In genomic region chr11:119935457-119935856, GRCm38 (mm10) we compare ENCODE assay signal across 8 mouse cellular contexts. TPM values are rescaled to one million over a fixed set of nuclear protein-coding genes. Genes with fewer than 3 reads are reported as not detected.
DNase-seq lines count a peak whose midpoint lies in the region; ATAC-seq lines count a peak whose summit lies in the region.

No protein-coding gene starts in this region.

- H3K4me3 ChIP-seq in kidney, embryonic 16.5 days (ENCODE audit: low read length), result no peak overlapping the region

- no peak for ATAC-seq in kidney, embryonic 16.5 days (ENCODE audit: low FRiP score, low TSS enrichment)

- peaks cover 66% of the 10 kb centered on the region for H3K4me1 ChIP-seq in kidney, embryonic 16.5 days (ENCODE audit: insufficient read depth, low read length)

- no peak overlapping the region for H3K9ac ChIP-seq in kidney, embryonic 16.5 days (replicated peaks; ENCODE audit: low read length)

- no peak overlapping the region for H3K27ac ChIP-seq in kidney, embryonic 16.5 days (ENCODE audit: low read length)

- intact Hi-C loops in heart, postnatal 36 days (cut with DNase I), result loop anchor here (1.0 kb wide), 1 partner anchor 56 kb away; no protein-coding TSS in a partner anchor

- no peaks in the 10 kb centered on the region for H3K36me3 ChIP-seq in kidney, embryonic 16.5 days (ENCODE audit: insufficient read depth, low read length)

- 40% methylated on average over 6 of the region's 6 CpGs for WGBS in kidney, embryonic 16.5 days

- H3K27me3 ChIP-seq in kidney, embryonic 16.5 days (ENCODE audit: insufficient read depth, low read length), result no peaks in the 10 kb centered on the region

- H3K9me3 ChIP-seq in kidney, embryonic 16.5 days (ENCODE audit: low read length), result no peaks in the 10 kb centered on the region

- DNase-seq in kidney, adult 18-20 months, result peak; percentile 85
- DNase-seq in NIH3T3 (ENCODE audit: low read depth), result peak; percentile 75
- peak; percentile 81 for DNase-seq in cerebellum, postnatal 36 days
- peak; percentile 69 to 76 for DNase-seq in heart, postnatal 36 days
- peak; percentile 70 to 77 for DNase-seq in lung, adult 18-20 months
- peak; percentile 39 for DNase-seq in retina, adult 2 months (ENCODE audit: low read depth, low spot score)
- DNase-seq in urinary bladder, postnatal 25 days (ENCODE audit: low spot score), result peak; percentile 72

- H3K4me2 ChIP-seq in kidney, embryonic 16.5 days (replicated peaks; ENCODE audit: low read depth, low read length), result no peak overlapping the region

RNA-seq across cellular contexts. Expression of gene Baiap2, which starts 7.1 kb away (rescaled TPM):
- polyA plus RNA-seq in kidney, embryonic 16.5 days (2015; fragmentation: Nextera tagmentation; extraction: Ambion mirVana), result 22.8 and 25.3 TPM in 2 replicates
- total RNA-seq in heart, postnatal 36 days (2021), result 10 to 100 TPM in 1 of 2 experiments, 1 to 10 TPM in 1; 4.4 to 12.0 TPM

RNA-seq across cellular contexts. Expression of gene Chmp6, which starts 22.2 kb away (rescaled TPM):
- 110 and 114 TPM in 2 replicates for polyA plus RNA-seq in kidney, embryonic 16.5 days (2015; fragmentation: Nextera tagmentation; extraction: Ambion mirVana)
- 10 to 100 TPM; 27.9 TPM for total RNA-seq in heart, postnatal 36 days (2021)
